Mouse (Mus musculus) lung, embryonic 14.5 days (tissue): ENCODE measurements at regions not wholly inside any gene's neighbourhood (a gene's known extent, or its start where the extent isn't known, plus 50 kb on each side); places are given as distances from the start of the nearest gene placed in this dataset.
A peak's percentile ranks its signal among the peaks of the same experiment; 100 is the strongest.

ENCODE experiments used
- ATAC-seq: fragments of 200-750 bp; cut with Nextera tagmentation; 2 replicates; pipeline ENCODE4 v1.8.0; 2017; ENCODE audit warnings: mild to moderate bottlenecking, moderate TSS enrichment, moderate library complexity; ENCODE audit not compliant: insufficient read depth
- DNase-seq: peaks from one replicate; pipeline ENCODE4 v3.0.0-alpha.2; 2015
- H3K27ac ChIP-seq: fragments of 300-500 bp; sonication (generic); 2 replicates; pipeline ENCODE4 v1.5.1; 2014; ENCODE audit warnings: low read depth, mild to moderate bottlenecking, moderate library complexity
- H3K27me3 ChIP-seq: fragments of 300-500 bp; sonication (generic); 2 replicates; pipeline ENCODE4 v1.6.1; 2014; ENCODE audit warnings: low read length, control low read depth; ENCODE audit not compliant: insufficient read depth
- H3K36me3 ChIP-seq: fragments of 300-500 bp; sonication (generic); 2 replicates; pipeline ENCODE4 v1.6.1; 2014; ENCODE audit warnings: control low read depth; ENCODE audit not compliant: insufficient read depth
- H3K4me1 ChIP-seq: fragments of 300-500 bp; sonication (generic); 2 replicates; pipeline ENCODE4 v1.6.1; 2014; ENCODE audit warnings: antibody characterized with exemption, control low read depth; ENCODE audit not compliant: insufficient read depth
- H3K4me2 ChIP-seq: fragments of 300-500 bp; sonication (generic); 2 replicates; pipeline ENCODE4 v1.6.1; 2014; ENCODE audit warnings: mild to moderate bottlenecking
- H3K4me3 ChIP-seq: fragments of 300-500 bp; sonication (generic); 2 replicates; pipeline ENCODE4 v1.5.1; 2014; ENCODE audit warnings: low read depth, low read length
- H3K9ac ChIP-seq: fragments of 300-500 bp; sonication (generic); 2 replicates; pipeline ENCODE4 v1.6.1; 2014
- H3K9me3 ChIP-seq: fragments of 300-500 bp; sonication (generic); 2 replicates; pipeline ENCODE4 v1.6.1; 2016; ENCODE audit warnings: low read depth, low read length, control low read depth
- CTCF ChIP-seq: IDR thresholded peaks from 2 replicates; pipeline ENCODE4 v1.5.1; 2016; ENCODE audit warnings: antibody characterized with exemption, low read depth
- WGBS: fragments of 180-500 bp; shearing (Covaris S2); extraction: QIAGEN DNeasy Blood & Tissue Kit; methylation state at CpG from one replicate; pipeline ENCODE4 v1.1.7; 2014; 5-methylcytosine and 5-hydroxymethylcytosine counted together

DNA sequence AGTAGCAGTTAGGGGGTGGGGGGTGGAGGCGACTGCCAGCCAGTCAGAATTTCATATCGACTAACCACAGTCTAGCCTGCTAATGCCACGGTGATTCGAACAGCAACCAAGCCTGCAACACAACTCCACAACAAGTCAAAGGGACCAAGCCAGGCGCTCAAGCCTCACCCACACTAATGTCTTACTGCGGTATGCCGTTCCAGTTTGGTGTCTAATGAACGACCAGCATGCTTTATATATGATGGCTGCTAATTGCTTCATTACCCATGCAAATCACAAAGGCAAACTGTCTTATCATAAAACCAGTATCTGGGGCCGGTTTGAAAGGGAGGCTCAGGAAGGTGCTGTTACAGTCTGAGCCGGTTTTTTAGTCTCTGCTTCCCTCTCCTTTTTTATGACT, 340.5 kb downstream of the Lmo4 start:
- H3K36me3 ChIP-seq: no peaks in the 10 kb centered on the region
- H3K9me3 ChIP-seq: no peaks in the 10 kb centered on the region
- no peak overlapping the region for H3K4me3 ChIP-seq
- H3K4me2 ChIP-seq: no peak overlapping the region
- ATAC-seq (no peak), DNase-seq (no peak)
- H3K9ac ChIP-seq: no peak overlapping the region
- H3K4me1 ChIP-seq: no peaks in the 10 kb centered on the region; the same call in 1 of the 2 replicates
- H3K27me3 ChIP-seq: no peaks in the 10 kb centered on the region
- TF ChIP-seq CTCF: no peak
- WGBS: 66% methylated on average over 10 of the region's 10 CpGs
- H3K27ac ChIP-seq: no peak overlapping the region

DNA sequence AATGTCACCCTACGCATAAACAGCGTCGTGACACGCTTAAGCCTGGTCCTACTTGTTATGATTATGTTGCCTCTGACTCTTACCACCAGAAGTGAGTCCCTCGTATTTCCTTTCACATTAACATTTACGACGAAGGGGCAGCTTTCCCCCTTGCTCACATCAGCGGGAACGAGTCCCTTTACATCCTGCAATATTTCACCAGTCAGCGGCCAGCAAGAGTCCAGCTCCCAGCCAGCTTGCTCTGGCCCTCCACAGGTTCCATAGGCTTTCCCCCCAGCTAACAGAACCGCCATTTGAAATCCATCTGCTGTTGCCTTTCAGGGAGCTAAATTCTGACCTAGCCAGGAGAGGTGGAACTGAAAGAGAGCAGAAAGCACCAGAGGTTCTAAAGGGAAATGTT, 342.5 kb downstream of the Lmo4 start:
- no peaks in the 10 kb centered on the region for H3K36me3 ChIP-seq
- no peak for ATAC-seq
- no peak overlapping the region for H3K4me2 ChIP-seq
- H3K27ac ChIP-seq: no peak overlapping the region
- DNase-seq: peak; percentile 8
- no peak for TF ChIP-seq CTCF
- no peak overlapping the region for H3K4me3 ChIP-seq
- H3K9me3 ChIP-seq: no peaks in the 10 kb centered on the region
- no peak overlapping the region for H3K9ac ChIP-seq
- 42% methylated on average over 11 of the region's 11 CpGs for WGBS
- no peaks in the 10 kb centered on the region for H3K27me3 ChIP-seq
- H3K4me1 ChIP-seq: no peaks in the 10 kb centered on the region; the same call in 1 of the 2 replicates

GRCm38 (mm10) chr3:143861866-143862265, 343.2 kb downstream of the Lmo4 start:
- H3K27me3 ChIP-seq: no peaks in the 10 kb centered on the region
- TF ChIP-seq CTCF: no peak
- DNase-seq (no peak), ATAC-seq (no peak)
- no peaks in the 10 kb centered on the region for H3K36me3 ChIP-seq
- no peak overlapping the region for H3K27ac ChIP-seq
- 82% methylated on average over 4 of the region's 4 CpGs for WGBS
- H3K4me2 ChIP-seq: no peak overlapping the region
- H3K4me3 ChIP-seq: no peak overlapping the region
- H3K4me1 ChIP-seq: no peaks in the 10 kb centered on the region; the same call in 1 of the 2 replicates
- H3K9ac ChIP-seq: no peak overlapping the region
- no peaks in the 10 kb centered on the region for H3K9me3 ChIP-seq

- Histone ChIP-seq H3K9me3 (no peaks in the 10 kb centered on the region), H3K9ac (no peak overlapping the region), H3K27ac (no peak overlapping the region), H3K4me3 (no peak overlapping the region), H3K4me2 (no peak overlapping the region), H3K36me3 (no peaks in the 10 kb centered on the region), H3K27me3 (no peaks in the 10 kb centered on the region), H3K4me1 (no peaks in the 10 kb centered on the region)
- DNase-seq (no peak), ATAC-seq (no peak)
- WGBS: 75% methylated on average over 7 of the region's 7 CpGs
- no peak for TF ChIP-seq CTCF
Observed at GRCm38 (mm10) chr3:143835611-143836240, 369.3 kb downstream of the Lmo4 start.

DNA sequence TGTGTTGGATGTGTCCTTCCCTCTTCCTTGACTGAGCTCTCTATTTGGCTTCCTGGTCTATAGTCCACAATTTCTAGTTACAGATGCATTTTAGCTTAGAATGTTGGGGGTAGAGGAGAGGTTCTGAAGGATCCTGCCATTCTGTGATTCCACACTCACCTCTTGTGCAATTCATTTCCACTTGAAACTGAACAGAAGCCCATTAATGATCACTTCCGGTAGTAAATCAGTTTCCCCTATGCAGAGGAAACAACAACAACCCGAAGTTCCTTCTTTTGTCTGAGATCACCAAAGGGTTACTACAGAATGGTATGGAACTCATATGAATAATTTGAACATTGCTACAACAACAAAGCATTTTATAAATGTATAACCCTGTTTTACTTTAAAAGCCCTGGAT, 370.3 kb downstream of the Lmo4 start:
- WGBS: 61% methylated on average over 2 of the region's 2 CpGs
- no peak overlapping the region for H3K4me2 ChIP-seq
- H3K36me3 ChIP-seq: no peaks in the 10 kb centered on the region
- H3K9ac ChIP-seq: no peak overlapping the region
- H3K27me3 ChIP-seq: no peaks in the 10 kb centered on the region
- H3K4me1 ChIP-seq: no peaks in the 10 kb centered on the region
- DNase-seq (no peak), ATAC-seq (no peak)
- H3K27ac ChIP-seq: no peak overlapping the region
- no peak overlapping the region for H3K4me3 ChIP-seq
- H3K9me3 ChIP-seq: no peaks in the 10 kb centered on the region
- no peak for TF ChIP-seq CTCF

GRCm38 (mm10) chr3:143823395-143823777, 381.6 kb downstream of the Lmo4 start:
- ATAC-seq (no peak), DNase-seq (no peak)
- H3K36me3 ChIP-seq: no peaks in the 10 kb centered on the region
- H3K9me3 ChIP-seq: no peaks in the 10 kb centered on the region
- H3K27me3 ChIP-seq: no peaks in the 10 kb centered on the region
- H3K4me1 ChIP-seq: no peaks in the 10 kb centered on the region
- no peak overlapping the region for H3K4me2 ChIP-seq
- TF ChIP-seq CTCF: no peak
- no peak overlapping the region for H3K27ac ChIP-seq
- H3K9ac ChIP-seq: no peak overlapping the region
- 35% methylated on average over 1 of the region's 1 CpGs for WGBS
- no peak overlapping the region for H3K4me3 ChIP-seq

DNA sequence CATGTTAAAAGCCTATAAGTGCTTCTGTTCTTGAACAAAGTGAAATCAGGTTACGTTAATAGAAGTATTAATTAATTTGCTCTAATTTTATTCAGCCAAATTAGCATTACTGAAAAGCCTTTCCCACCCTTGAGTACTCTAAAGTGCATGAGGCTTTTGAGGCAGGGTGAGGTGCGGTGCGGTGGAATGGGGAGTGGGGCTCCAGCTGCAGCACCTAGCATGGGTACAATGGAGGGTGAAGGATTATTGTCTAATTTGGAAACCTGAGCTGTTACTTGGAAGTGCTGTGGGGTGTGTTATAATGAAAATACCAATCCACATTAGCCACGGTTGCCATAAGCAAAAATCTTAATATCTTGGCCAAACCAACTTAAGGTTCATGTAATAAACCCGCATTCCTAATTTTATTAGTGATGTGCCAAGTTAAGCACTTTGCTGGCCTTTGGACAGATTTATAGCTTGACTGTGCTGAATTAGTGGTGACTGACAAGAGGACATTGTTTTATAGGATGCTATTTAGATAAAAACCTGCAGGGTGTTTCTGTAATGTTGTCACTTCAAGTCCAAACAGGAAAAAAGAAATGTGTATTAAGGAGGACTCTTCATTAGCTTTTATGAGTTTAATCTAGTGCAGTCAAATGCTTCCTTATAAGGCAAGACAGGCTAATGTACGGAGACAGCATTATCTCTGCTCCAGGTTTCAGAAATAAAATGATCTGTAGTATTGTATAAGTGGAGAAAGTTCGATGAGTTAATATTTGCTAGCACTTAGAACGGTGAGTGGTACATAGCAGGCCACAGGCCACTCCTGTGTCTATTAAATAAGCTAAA, 382.2 kb downstream of the Lmo4 start:
- Histone ChIP-seq H3K9me3 (no peaks in the 10 kb centered on the region), H3K4me3 (no peak overlapping the region), H3K9ac (no peak overlapping the region), H3K36me3 (no peaks in the 10 kb centered on the region), H3K4me2 (no peak overlapping the region), H3K27ac (no peak overlapping the region), H3K27me3 (no peaks in the 10 kb centered on the region), H3K4me1 (no peaks in the 10 kb centered on the region)
- DNase-seq: no peak
- 62% methylated on average over 8 of the region's 8 CpGs for WGBS
- no peak for ATAC-seq
- no peak for TF ChIP-seq CTCF
